ENCODE assay signal across 30 mouse cellular contexts in the genomic region with DNA sequence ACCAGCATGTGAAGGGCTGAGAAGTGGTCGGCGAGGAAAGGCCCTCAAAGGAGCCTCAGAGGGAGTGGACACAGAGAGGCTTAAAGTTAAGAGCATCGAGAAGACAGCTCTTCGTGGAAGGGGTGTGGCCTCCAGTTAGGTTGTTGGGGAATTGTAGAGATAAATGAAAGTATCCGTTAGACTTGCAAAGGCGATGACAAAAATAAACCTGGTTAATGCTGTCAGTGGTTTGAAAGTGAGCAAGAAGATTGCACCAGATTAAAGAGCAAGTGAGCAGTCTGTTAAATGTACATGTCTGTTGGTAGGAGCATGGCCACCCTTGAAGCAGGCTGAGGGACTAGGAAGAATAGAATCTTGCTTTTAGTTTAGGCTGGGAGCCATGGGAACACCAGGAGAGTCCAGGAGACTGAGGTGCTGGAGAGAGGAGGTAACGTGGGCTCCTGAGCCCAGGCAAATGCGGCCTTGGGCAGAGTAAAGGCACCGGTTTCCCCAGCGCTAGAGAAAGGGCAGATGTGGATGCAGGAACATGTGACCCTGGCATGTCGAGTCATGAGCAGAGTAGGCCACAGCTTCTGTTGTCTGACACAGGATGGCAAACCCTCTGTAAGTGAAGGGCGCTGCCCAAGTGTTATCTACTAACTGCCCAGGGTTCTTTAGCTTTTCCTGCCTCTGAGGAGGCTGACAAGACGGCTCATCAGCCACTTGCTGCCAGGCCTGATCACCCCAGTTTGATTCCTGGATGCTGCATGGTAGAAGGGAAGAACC. TPM values are rescaled to one million over a fixed set of nuclear protein-coding genes. Genes with fewer than 3 reads are reported as not detected.
DNase-seq lines count a peak whose midpoint lies in the region; ATAC-seq and TF ChIP-seq lines count a peak whose summit lies in the region.
"Had no signal": no experiment of that assay in that cellular context is flagged by ENCODE, and none has a peak within 500 bp of the region (broad histone marks: within the 10 kb centered on the region; RNA-seq: fewer than 3 reads in every experiment).

No protein-coding gene starts in this region.

- 64% methylated on average over 13 of the region's 13 CpGs for WGBS in heart, embryonic 12.5 days
- 51% methylated on average over 13 of the region's 13 CpGs for WGBS in heart, postnatal 0 days
- WGBS in heart, adult 2 months, result 71% methylated on average over 13 of the region's 13 CpGs
- WGBS in midbrain, postnatal 0 days, result 94% methylated on average over 13 of the region's 13 CpGs
- 91% methylated on average over 13 of the region's 13 CpGs for WGBS in midbrain, embryonic 13.5 days
- 94% methylated on average over 13 of the region's 13 CpGs for WGBS in midbrain, embryonic 16.5 days

- H3K4me1 ChIP-seq in heart, embryonic 12.5 days (replicated peaks), result peaks cover 75% of the 10 kb centered on the region
- peaks cover 69% of the 10 kb centered on the region for H3K4me1 ChIP-seq in heart, postnatal 0 days (ENCODE audit: control insufficient read depth, insufficient read depth)
- peaks cover 16% of the 10 kb centered on the region for H3K4me1 ChIP-seq in heart, adult 2 months (ENCODE audit: control insufficient read depth, insufficient read depth, low read length)
- peaks cover 6% of the 10 kb centered on the region; the same call in 1 of the 2 replicates for H3K4me1 ChIP-seq in midbrain, postnatal 0 days (ENCODE audit: insufficient read depth, low read length)
- peaks cover 34% of the 10 kb centered on the region for H3K4me1 ChIP-seq in midbrain, embryonic 13.5 days (replicated peaks)
- peaks cover 22% of the 10 kb centered on the region for H3K4me1 ChIP-seq in midbrain, embryonic 16.5 days (ENCODE audit: control insufficient read depth, insufficient read depth, low read length)

- no peak for TF ChIP-seq CTCF in heart, postnatal 0 days (IDR thresholded peaks at IDR 0.05; ENCODE audit: low read depth)
- no peak for TF ChIP-seq CTCF in heart, adult 2 months (IDR thresholded peaks at IDR 0.05)
- TF ChIP-seq CTCF in midbrain, postnatal 0 days (IDR thresholded peaks at IDR 0.05), result no peak

- ATAC-seq in heart, embryonic 12.5 days (ENCODE audit: insufficient number of reproducible peaks, low FRiP score), result no peak
- no peak for ATAC-seq in heart, postnatal 0 days (ENCODE audit: insufficient read depth, low read depth)
- no peak for ATAC-seq in midbrain, postnatal 0 days (ENCODE audit: low FRiP score)
- no peak for ATAC-seq in midbrain, embryonic 13.5 days
- ATAC-seq in megakaryocyte-erythroid progenitor cell, adult 5-6 weeks (replicated peaks; ENCODE audit: low FRiP score, low TSS enrichment, poor library complexity, severe bottlenecking), result peak; percentile 65
- ATAC-seq in midbrain, embryonic 16.5 days, result no peak
- ATAC-seq: forebrain, postnatal 0 days; hindbrain, postnatal 0 days; intestine, embryonic 15.5 days had no signal

- H3K27ac ChIP-seq in heart, embryonic 12.5 days (ENCODE audit: poor library complexity, severe bottlenecking), result 0 out of 2 replicates have a peak overlapping the region, but pooled peaks have one; percentile 19
- H3K27ac ChIP-seq in heart, postnatal 0 days (ENCODE audit: low read depth), result peak overlapping the region; percentile 30; the same call in 1 of the 2 replicates
- no peak overlapping the region for H3K27ac ChIP-seq in heart, adult 2 months
- no peak overlapping the region for H3K27ac ChIP-seq in midbrain, postnatal 0 days (ENCODE audit: low read depth, low read length)
- no peak overlapping the region for H3K27ac ChIP-seq in midbrain, embryonic 13.5 days
- no peak overlapping the region for H3K27ac ChIP-seq in midbrain, embryonic 16.5 days (ENCODE audit: low read length)
- H3K27ac ChIP-seq: embryonic facial prominence, embryonic 10.5 days; embryonic facial prominence, embryonic 15.5 days; forebrain, embryonic 12.5 days; hindbrain, embryonic 12.5 days; hindbrain, postnatal 0 days; intestine, embryonic 15.5 days; kidney, postnatal 0 days; limb, embryonic 15.5 days; stomach, embryonic 15.5 days had no signal

- no peak overlapping the region for H3K4me3 ChIP-seq in heart, embryonic 12.5 days
- no peak overlapping the region for H3K4me3 ChIP-seq in heart, postnatal 0 days (ENCODE audit: low read depth, low read length)
- H3K4me3 ChIP-seq in heart, adult 2 months, result no peak overlapping the region
- no peak overlapping the region for H3K4me3 ChIP-seq in midbrain, postnatal 0 days (ENCODE audit: low read depth, low read length)
- H3K4me3 ChIP-seq in midbrain, embryonic 13.5 days (replicated peaks), result no peak overlapping the region
- H3K4me3 ChIP-seq in midbrain, embryonic 16.5 days (ENCODE audit: low read depth, low read length), result no peak overlapping the region
- H3K4me3 ChIP-seq: embryonic facial prominence, embryonic 10.5 days; embryonic facial prominence, embryonic 15.5 days; forebrain, embryonic 12.5 days; hindbrain, embryonic 12.5 days; intestine, embryonic 15.5 days; limb, embryonic 15.5 days; stomach, embryonic 15.5 days had no signal

- H3K9ac ChIP-seq in heart, embryonic 12.5 days, result no peak overlapping the region
- H3K9ac ChIP-seq in heart, postnatal 0 days (replicated peaks; ENCODE audit: low read depth, low read length), result no peak overlapping the region
- no peak overlapping the region for H3K9ac ChIP-seq in heart, adult 2 months (ENCODE audit: low read depth, low read length)
- 0 out of 2 replicates have a peak overlapping the region, but pooled peaks have one; percentile 19 for H3K9ac ChIP-seq in midbrain, postnatal 0 days (replicated peaks; ENCODE audit: low read length, poor library complexity, severe bottlenecking)
- H3K9ac ChIP-seq in midbrain, embryonic 13.5 days (replicated peaks), result no peak overlapping the region
- no peak overlapping the region for H3K9ac ChIP-seq in midbrain, embryonic 16.5 days (ENCODE audit: low read depth, low read length)
- H3K9ac ChIP-seq: embryonic facial prominence, embryonic 15.5 days; forebrain, embryonic 12.5 days; forebrain, postnatal 0 days; hindbrain, embryonic 12.5 days; intestine, embryonic 15.5 days; limb, embryonic 15.5 days; stomach, embryonic 15.5 days had no signal

- intact Hi-C loops in heart, adult 2 months (cut with DNase I), result loop anchor here (5.0 kb wide), 1 partner anchor 46 kb away; no protein-coding TSS in a partner anchor

- no peaks in the 10 kb centered on the region for H3K9me3 ChIP-seq in heart, embryonic 12.5 days (replicated peaks)
- H3K9me3 ChIP-seq in heart, postnatal 0 days (replicated peaks; ENCODE audit: control insufficient read depth, low read length), result no peaks in the 10 kb centered on the region
- H3K9me3 ChIP-seq in midbrain, postnatal 0 days (ENCODE audit: low read length), result no peaks in the 10 kb centered on the region
- no peaks in the 10 kb centered on the region for H3K9me3 ChIP-seq in midbrain, embryonic 13.5 days
- H3K9me3 ChIP-seq in midbrain, embryonic 16.5 days (replicated peaks; ENCODE audit: control insufficient read depth, low read length, poor library complexity, severe bottlenecking), result no peaks in the 10 kb centered on the region
- H3K9me3 ChIP-seq: embryonic facial prominence, embryonic 10.5 days; embryonic facial prominence, embryonic 15.5 days; forebrain, embryonic 12.5 days; hindbrain, embryonic 12.5 days; intestine, embryonic 15.5 days; limb, embryonic 15.5 days; stomach, embryonic 15.5 days had no signal

- TF ChIP-seq POLR2A in heart, adult 2 months (IDR thresholded peaks at IDR 0.05; ENCODE audit: insufficient read depth, low read depth, low read length), result no peak

- H3K27me3 ChIP-seq in heart, embryonic 12.5 days (replicated peaks), result no peaks in the 10 kb centered on the region
- no peaks in the 10 kb centered on the region for H3K27me3 ChIP-seq in heart, postnatal 0 days (ENCODE audit: control insufficient read depth, insufficient read depth, low read length)
- no peaks in the 10 kb centered on the region for H3K27me3 ChIP-seq in heart, adult 2 months (ENCODE audit: control insufficient read depth, insufficient read depth, low read length)
- H3K27me3 ChIP-seq in midbrain, postnatal 0 days (ENCODE audit: insufficient read depth, low read length), result no peaks in the 10 kb centered on the region
- no peaks in the 10 kb centered on the region for H3K27me3 ChIP-seq in midbrain, embryonic 13.5 days
- H3K27me3 ChIP-seq in midbrain, embryonic 16.5 days (ENCODE audit: control insufficient read depth, insufficient read depth, low read depth, low read length), result no peaks in the 10 kb centered on the region
- H3K27me3 ChIP-seq: embryonic facial prominence, embryonic 15.5 days; forebrain, embryonic 12.5 days; hindbrain, embryonic 12.5 days; intestine, embryonic 15.5 days; limb, embryonic 15.5 days; stomach, embryonic 15.5 days had no signal

- DNase-seq in heart, adult 11 months, result no peak
- DNase-seq in heart, postnatal 0 days (ENCODE audit: low spot score), result no peak
- DNase-seq in heart, adult 2 months, result no peak
- DNase-seq in midbrain, postnatal 0 days (ENCODE audit: low spot score), result no peak
- DNase-seq: adrenal gland, adult 8-10 months; B cell, adult 2 months; cerebellum, adult 2 months; cerebellum, postnatal 14 days; forebrain, postnatal 0 days; gastrocnemius, postnatal 25 days; kidney, adult 8-10 months; kidney, postnatal 4 days; left cerebral cortex, postnatal 4 days; lung, adult 2 months; lung, postnatal 10 days; midbrain, embryonic 14.5 days; right cerebral cortex, postnatal 25 days had no signal

- H3K4me2 ChIP-seq in heart, embryonic 12.5 days, result peak overlapping the region; percentile 16
- no peak overlapping the region; the same call in 1 of the 2 replicates for H3K4me2 ChIP-seq in heart, postnatal 0 days (ENCODE audit: low read depth, low read length)
- H3K4me2 ChIP-seq in midbrain, postnatal 0 days (ENCODE audit: low read depth, low read length, poor library complexity, severe bottlenecking), result no peak overlapping the region
- no peak overlapping the region for H3K4me2 ChIP-seq in midbrain, embryonic 13.5 days (replicated peaks)
- H3K4me2 ChIP-seq in midbrain, embryonic 16.5 days (ENCODE audit: low read length), result no peak overlapping the region
- H3K4me2 ChIP-seq: embryonic facial prominence, embryonic 15.5 days; forebrain, embryonic 12.5 days; hindbrain, embryonic 12.5 days; intestine, embryonic 15.5 days; limb, embryonic 15.5 days; stomach, embryonic 15.5 days had no signal

- H3K36me3 ChIP-seq in heart, embryonic 12.5 days, result peaks cover 4% of the 10 kb centered on the region; the same call in 1 of the 2 replicates
- H3K36me3 ChIP-seq in heart, postnatal 0 days (replicated peaks; ENCODE audit: control insufficient read depth, insufficient read depth, low read length), result no peaks in the 10 kb centered on the region
- peaks cover 11% of the 10 kb centered on the region for H3K36me3 ChIP-seq in heart, adult 2 months (ENCODE audit: control insufficient read depth, insufficient read depth, low read length)
- H3K36me3 ChIP-seq in midbrain, postnatal 0 days (ENCODE audit: insufficient read depth, low read length), result no peaks in the 10 kb centered on the region
- H3K36me3 ChIP-seq in midbrain, embryonic 13.5 days, result no peaks in the 10 kb centered on the region
- no peaks in the 10 kb centered on the region for H3K36me3 ChIP-seq in midbrain, embryonic 16.5 days (ENCODE audit: control insufficient read depth, insufficient read depth, low read length)
- H3K36me3 ChIP-seq: embryonic facial prominence, embryonic 15.5 days; forebrain, embryonic 12.5 days; hindbrain, embryonic 12.5 days; intestine, embryonic 15.5 days; stomach, embryonic 15.5 days had no signal

- H3K79me2 ChIP-seq in heart, adult 2 months (replicated peaks; ENCODE audit: control insufficient read depth, insufficient read depth, low read length), result no peaks in the 10 kb centered on the region

- no peak for TF ChIP-seq EP300 in heart, postnatal 0 days (IDR thresholded peaks at IDR 0.05; ENCODE audit: low read depth)
- no peak for TF ChIP-seq EP300 in heart, adult 2 months (IDR thresholded peaks at IDR 0.05; ENCODE audit: insufficient read depth, low read depth, low read length)

RNA-seq across cellular contexts. Expression of gene Smim20, which starts 4.2 kb away (rescaled TPM):
- polyA plus RNA-seq in heart, embryonic 12.5 days (2016; fragmentation: Nextera tagmentation; extraction: Ambion mirVana), result 141 and 153 TPM in 2 replicates
- 153 and 163 TPM in 2 replicates for total RNA-seq in heart, postnatal 0 days (2014; rRNA removed; ENCODE audit: low replicate concordance)
- 218 TPM in 2 replicates for polyA plus RNA-seq in heart, postnatal 0 days (2015; fragmentation: Nextera tagmentation; extraction: Ambion mirVana)
- 10 to 100 TPM; 92.3 to 100.0 TPM for total RNA-seq in heart, adult 2 months (2021)
- polyA plus RNA-seq in heart, adult 2 months (2012; rRNA removed), result 115 and 189 TPM in 2 replicates
- 35.7 and 40.2 TPM in 2 replicates for total RNA-seq in midbrain, postnatal 0 days (2014; rRNA removed)
- polyA plus RNA-seq in midbrain, postnatal 0 days (2015; fragmentation: Nextera tagmentation; extraction: Ambion mirVana), result 76.0 and 83.3 TPM in 2 replicates
- 72.3 and 75.8 TPM in 2 replicates for polyA plus RNA-seq in midbrain, embryonic 13.5 days (2015; fragmentation: Nextera tagmentation; extraction: Ambion mirVana)
- 56.5 and 92.9 TPM in 2 replicates for total RNA-seq in megakaryocyte-erythroid progenitor cell, adult 5-6 weeks (2014; fragmentation: Nextera tagmentation)
- 30.0 and 44.5 TPM in 2 replicates for total RNA-seq in megakaryocyte-erythroid progenitor cell, adult 5-6 weeks (2017)
- 65.6 and 71.0 TPM in 2 replicates for polyA plus RNA-seq in midbrain, embryonic 16.5 days (2015; fragmentation: Nextera tagmentation; extraction: Ambion mirVana)

RNA-seq across cellular contexts. Expression of gene Sel1l3, which starts 57.4 kb away (rescaled TPM):
- 1.4 and 1.9 TPM in 2 replicates for polyA plus RNA-seq in heart, embryonic 12.5 days (2016; fragmentation: Nextera tagmentation; extraction: Ambion mirVana)
- 0.89 and 1.4 TPM in 2 replicates for total RNA-seq in heart, postnatal 0 days (2014; rRNA removed; ENCODE audit: low replicate concordance)
- polyA plus RNA-seq in heart, postnatal 0 days (2015; fragmentation: Nextera tagmentation; extraction: Ambion mirVana), result 0.14 and 0.37 TPM in 2 replicates
- 1 to 10 TPM; 1.5 to 1.6 TPM for total RNA-seq in heart, adult 2 months (2021)
- 0.86 and 1.1 TPM in 2 replicates for polyA plus RNA-seq in heart, adult 2 months (2012; rRNA removed)
- total RNA-seq in midbrain, postnatal 0 days (2014; rRNA removed), result 19.0 and 22.2 TPM in 2 replicates
- 4.7 TPM in 2 replicates for polyA plus RNA-seq in midbrain, postnatal 0 days (2015; fragmentation: Nextera tagmentation; extraction: Ambion mirVana)
- 3.2 and 3.8 TPM in 2 replicates for polyA plus RNA-seq in midbrain, embryonic 13.5 days (2015; fragmentation: Nextera tagmentation; extraction: Ambion mirVana)
- not detected in 2 replicates for total RNA-seq in megakaryocyte-erythroid progenitor cell, adult 5-6 weeks (2014; fragmentation: Nextera tagmentation)
- total RNA-seq in megakaryocyte-erythroid progenitor cell, adult 5-6 weeks (2017), result not detected in 2 replicates
- polyA plus RNA-seq in midbrain, embryonic 16.5 days (2015; fragmentation: Nextera tagmentation; extraction: Ambion mirVana), result 6.8 and 7.3 TPM in 2 replicates

Comparison
In these comparisons a context has a peak if more than half of its experiments do, and no peak if none do; other contexts are left out.
1. H3K27ac ChIP-seq: peak in heart, embryonic 12.5 days (single experiment) and heart, postnatal 0 days (single experiment); none in heart, adult 2 months (single experiment), midbrain, postnatal 0 days (single experiment), midbrain, embryonic 13.5 days (single experiment) and midbrain, embryonic 16.5 days (single experiment).